Mouse (Mus musculus): Measurements from ENCODE around the gene Numb. TPM values are rescaled to one million over a fixed set of nuclear protein-coding genes. Genes with fewer than 3 reads are reported as not detected.
"Not testable (repeated sequence)": the region's sequence is repeated elsewhere in the genome, so short reads cannot be mapped to it uniquely, and the experiment has no call there.

Numb gene
- polyA plus RNA-seq, 1 experiment from 2014 or later: 52.6 TPM

DNA sequence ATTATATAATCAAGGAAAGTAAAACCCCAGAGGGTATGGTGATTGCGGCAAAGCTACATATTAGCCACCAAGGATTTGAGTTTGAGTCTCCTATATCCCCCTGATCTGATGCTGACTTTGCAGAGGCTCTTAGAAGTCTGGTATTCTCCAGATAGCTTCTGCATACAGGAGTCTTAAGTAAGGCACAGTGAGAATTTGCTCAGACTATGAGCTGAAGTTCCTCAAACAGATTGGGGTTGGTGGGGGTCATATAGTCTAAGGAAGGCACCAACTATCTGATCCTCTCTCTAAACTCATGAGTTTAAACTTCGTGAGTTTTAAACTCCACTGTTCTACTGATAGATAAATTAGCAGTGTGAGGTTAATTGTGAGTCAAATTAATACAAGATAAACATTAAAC lies 17.6 kb upstream of the Numb start:
- WGBS: 67% methylated on average over 2 of the region's 2 CpGs
- H3K4me2 ChIP-seq (replicated peaks; ENCODE audit: low read depth, low read length): no peak overlapping the region
- H3K27me3 ChIP-seq (replicated peaks; ENCODE audit: insufficient read depth, low read length): no peaks in the 10 kb centered on the region
- H3K4me1 ChIP-seq (ENCODE audit: insufficient read depth, low read depth, low read length): no peaks in the 10 kb centered on the region
- H3K9me3 ChIP-seq (ENCODE audit: low read length): no peaks in the 10 kb centered on the region
- no peak overlapping the region for H3K9ac ChIP-seq (replicated peaks; ENCODE audit: low read depth)
- no peak for TF ChIP-seq CTCF (IDR thresholded peaks at IDR 0.05)
- no peak for TF ChIP-seq EP300 (IDR thresholded peaks at IDR 0.05)
- DNase-seq (ENCODE audit: low spot score) (no peak), ATAC-seq (no peak)
- H3K4me3 ChIP-seq (ENCODE audit: low read depth, low read length): no peak overlapping the region
- 0 out of 2 replicates have a peak overlapping the region, but pooled peaks have one; percentile 14 for H3K27ac ChIP-seq (ENCODE audit: low read length)
- H3K36me3 ChIP-seq (ENCODE audit: insufficient read depth, low read length): no peaks in the 10 kb centered on the region

DNA sequence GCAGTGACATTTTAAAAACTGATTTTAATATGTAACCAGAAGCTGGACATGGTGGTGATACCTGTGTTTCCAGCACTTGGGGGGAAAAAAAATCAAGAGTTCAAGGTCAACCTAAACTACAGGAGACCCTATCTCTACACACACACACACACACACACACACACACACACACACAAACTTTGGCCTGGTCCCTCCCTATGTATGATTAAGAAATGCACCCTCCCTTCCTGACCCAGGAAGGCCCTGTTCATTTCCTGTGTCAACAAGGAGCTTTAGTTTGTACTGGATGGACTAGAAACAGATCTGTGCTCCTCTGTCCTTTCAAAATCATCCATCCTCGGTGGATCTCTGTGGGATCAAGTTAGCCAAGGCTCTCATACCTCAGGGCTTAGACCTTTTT lies 16.9 kb upstream of the Numb start:
- H3K9ac ChIP-seq (replicated peaks; ENCODE audit: low read depth); H3K4me1 ChIP-seq (ENCODE audit: insufficient read depth, low read depth, low read length); H3K27me3 ChIP-seq (replicated peaks; ENCODE audit: insufficient read depth, low read length); DNase-seq (ENCODE audit: low spot score); H3K36me3 ChIP-seq (ENCODE audit: insufficient read depth, low read length); H3K9me3 ChIP-seq (ENCODE audit: low read length); H3K27ac ChIP-seq (ENCODE audit: low read length); H3K4me2 ChIP-seq (replicated peaks; ENCODE audit: low read depth, low read length); H3K4me3 ChIP-seq (ENCODE audit: low read depth, low read length): not testable (repeated sequence)
- 25% methylated on average over 1 of the region's 1 CpGs for WGBS
- peak; percentile 71; the same call in 1 of the 2 replicates for TF ChIP-seq EP300 (IDR thresholded peaks at IDR 0.05)
- peak; percentile 23; the same call in 1 of the 2 replicates for ATAC-seq

DNA sequence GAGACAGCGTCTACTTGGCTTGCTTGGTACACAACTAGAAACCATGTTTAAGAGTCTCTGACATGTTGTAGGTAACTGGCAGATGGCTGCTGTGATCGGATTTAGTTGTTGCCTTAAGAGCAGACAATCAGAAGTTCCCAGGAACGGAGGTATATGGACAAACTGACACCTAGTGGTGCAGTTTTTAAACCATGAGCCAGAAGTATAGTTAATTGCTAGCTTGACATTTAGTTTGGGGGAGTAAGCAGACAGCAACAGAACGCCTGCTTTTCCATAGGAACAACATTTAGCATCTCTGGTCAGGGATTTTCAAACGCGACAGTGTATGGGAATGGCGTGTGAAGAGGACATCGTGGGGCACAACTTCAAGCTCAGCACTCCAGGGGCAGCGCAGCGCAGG lies 15.9 kb upstream of the Numb start:
- Histone ChIP-seq H3K4me1 (ENCODE audit: insufficient read depth, low read depth, low read length) (no peaks in the 10 kb centered on the region), H3K36me3 (ENCODE audit: insufficient read depth, low read length) (no peaks in the 10 kb centered on the region), H3K4me2 (replicated peaks; ENCODE audit: low read depth, low read length) (0 out of 2 replicates have a peak overlapping the region, but pooled peaks have one; percentile 5), H3K9ac (replicated peaks; ENCODE audit: low read depth) (no peak overlapping the region), H3K27ac (ENCODE audit: low read length) (no peak overlapping the region), H3K4me3 (ENCODE audit: low read depth, low read length) (no peak overlapping the region), H3K27me3 (replicated peaks; ENCODE audit: insufficient read depth, low read length) (no peaks in the 10 kb centered on the region), H3K9me3 (ENCODE audit: low read length) (no peaks in the 10 kb centered on the region)
- WGBS: 61% methylated on average over 10 of the region's 10 CpGs
- DNase-seq (ENCODE audit: low spot score) (no peak), ATAC-seq (no peak)
- TF ChIP-seq EP300 (IDR thresholded peaks at IDR 0.05): no peak
- TF ChIP-seq CTCF (IDR thresholded peaks at IDR 0.05): peak; percentile 59

DNA sequence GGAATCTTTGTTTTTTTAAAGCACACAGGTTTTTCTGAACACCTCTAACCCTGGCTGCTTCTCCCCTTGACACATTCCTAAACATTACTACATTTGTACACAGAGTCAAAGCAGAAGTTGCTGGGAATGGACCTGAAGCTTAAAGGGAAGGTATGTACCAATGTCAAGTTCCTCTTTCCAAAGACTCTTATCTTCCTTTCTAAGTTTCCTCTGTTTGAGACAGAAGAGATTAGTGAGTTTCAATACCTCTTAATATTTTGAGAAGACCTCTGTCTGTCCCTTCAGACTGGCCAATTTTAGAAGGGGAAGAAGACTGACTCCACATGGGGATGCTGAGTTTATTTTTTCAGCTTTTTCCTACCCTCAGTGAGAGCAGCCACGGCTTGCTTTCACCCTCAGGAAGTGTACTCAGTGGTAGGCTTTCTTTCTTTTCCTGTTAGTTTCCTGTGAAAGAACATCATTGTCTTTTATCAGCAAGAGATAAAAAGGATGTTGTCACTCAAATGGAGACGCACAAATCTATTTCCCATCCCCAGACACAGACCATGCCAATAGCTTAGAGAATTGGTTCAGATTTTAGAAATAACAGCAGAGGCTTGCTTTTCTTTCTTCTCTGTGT lies 7.6 kb upstream of the Numb start:
- DNase-seq (ENCODE audit: low spot score) (peak; percentile 38), ATAC-seq (peak; percentile 36)
- H3K27ac ChIP-seq (ENCODE audit: low read length): peak overlapping the region; percentile 66

DNA sequence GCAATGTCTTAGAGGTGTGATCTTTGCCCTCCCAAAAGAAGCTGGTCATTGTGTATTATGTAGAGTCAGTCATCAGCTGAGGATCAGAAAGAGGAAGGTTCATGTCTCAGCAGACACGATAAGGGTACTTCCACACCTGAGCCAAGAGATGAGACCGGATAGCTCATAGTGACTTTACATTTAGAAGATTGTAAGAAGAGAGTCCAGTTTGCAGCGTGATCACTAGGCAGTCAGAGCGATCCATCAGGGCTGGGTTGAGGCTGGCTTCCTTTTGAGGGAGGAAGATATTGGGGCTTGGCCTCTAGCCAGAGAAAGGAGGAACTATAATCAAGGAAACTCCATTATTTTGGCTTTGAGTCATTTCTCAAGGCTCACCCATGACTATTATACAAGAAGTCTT lies 6.0 kb upstream of the Numb start:
- Histone ChIP-seq H3K27ac (ENCODE audit: low read length) (no peak overlapping the region), H3K36me3 (ENCODE audit: insufficient read depth, low read length) (no peaks in the 10 kb centered on the region), H3K4me1 (ENCODE audit: insufficient read depth, low read depth, low read length) (peaks cover 17% of the 10 kb centered on the region; the same call in 1 of the 2 replicates), H3K4me3 (ENCODE audit: low read depth, low read length) (no peak overlapping the region), H3K27me3 (replicated peaks; ENCODE audit: insufficient read depth, low read length) (no peaks in the 10 kb centered on the region), H3K9ac (replicated peaks; ENCODE audit: low read depth) (no peak overlapping the region), H3K9me3 (ENCODE audit: low read length) (no peaks in the 10 kb centered on the region), H3K4me2 (replicated peaks; ENCODE audit: low read depth, low read length) (no peak overlapping the region)
- ATAC-seq (peak; percentile 20; the same call in 1 of the 2 replicates), DNase-seq (ENCODE audit: low spot score) (peak; percentile 66)
- WGBS: 49% methylated on average over 4 of the region's 4 CpGs
- TF ChIP-seq EP300 (IDR thresholded peaks at IDR 0.05) (peak; percentile 38; the same call in 1 of the 2 replicates), CTCF (IDR thresholded peaks at IDR 0.05) (no peak)

More for the DNA sequence above, 7.6 kb upstream of the Numb start:
- Histone ChIP-seq H3K4me1 (ENCODE audit: insufficient read depth, low read depth, low read length) (peaks cover 17% of the 10 kb centered on the region; the same call in 1 of the 2 replicates), H3K36me3 (ENCODE audit: insufficient read depth, low read length) (no peaks in the 10 kb centered on the region), H3K9ac (replicated peaks; ENCODE audit: low read depth) (no peak overlapping the region), H3K9me3 (ENCODE audit: low read length) (no peaks in the 10 kb centered on the region), H3K4me3 (ENCODE audit: low read depth, low read length) (no peak overlapping the region), H3K4me2 (replicated peaks; ENCODE audit: low read depth, low read length) (no peak overlapping the region), H3K27me3 (replicated peaks; ENCODE audit: insufficient read depth, low read length) (no peaks in the 10 kb centered on the region)
- TF ChIP-seq CTCF (IDR thresholded peaks at IDR 0.05): no peak
- peak; percentile 84 for TF ChIP-seq EP300 (IDR thresholded peaks at IDR 0.05)
- 25% methylated on average over 2 of the region's 2 CpGs for WGBS

DNA sequence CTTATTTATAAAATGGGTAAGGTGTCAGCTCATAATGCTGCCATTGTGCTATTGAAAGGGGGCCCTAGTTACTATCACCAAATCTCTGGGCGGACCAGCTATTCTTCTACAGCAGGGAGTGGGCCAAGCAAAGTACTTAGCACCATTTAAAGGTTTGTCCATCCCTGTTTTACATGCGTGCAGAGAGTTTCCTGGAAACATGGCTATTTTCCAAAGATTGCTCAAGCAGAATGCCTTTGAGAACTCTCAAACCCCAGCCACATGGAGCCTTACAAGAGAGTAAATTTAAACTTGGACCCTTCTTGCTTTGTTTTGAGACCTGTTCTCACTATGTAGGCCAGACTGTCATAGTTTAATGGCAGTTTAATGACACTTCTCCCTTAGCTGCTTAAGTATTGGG lies 4.3 kb upstream of the Numb start:
- Histone ChIP-seq H3K4me3 (ENCODE audit: low read depth, low read length) (no peak overlapping the region), H3K4me1 (ENCODE audit: insufficient read depth, low read depth, low read length) (peaks cover 17% of the 10 kb centered on the region; the same call in 1 of the 2 replicates), H3K4me2 (replicated peaks; ENCODE audit: low read depth, low read length) (no peak overlapping the region), H3K9ac (replicated peaks; ENCODE audit: low read depth) (no peak overlapping the region), H3K27me3 (replicated peaks; ENCODE audit: insufficient read depth, low read length) (no peaks in the 10 kb centered on the region), H3K36me3 (ENCODE audit: insufficient read depth, low read length) (no peaks in the 10 kb centered on the region), H3K27ac (ENCODE audit: low read length) (peak overlapping the region; percentile 44; the same call in 1 of the 2 replicates), H3K9me3 (ENCODE audit: low read length) (no peaks in the 10 kb centered on the region)
- ATAC-seq (no peak), DNase-seq (ENCODE audit: low spot score) (peak; percentile 87)
- TF ChIP-seq EP300 (IDR thresholded peaks at IDR 0.05) (peak; percentile 90), CTCF (IDR thresholded peaks at IDR 0.05) (no peak)
- WGBS: 22% methylated on average over 2 of the region's 2 CpGs

All from lung, postnatal 0 days (tissue).